Mouse (Mus musculus) forebrain, embryonic 11.5 days (tissue): ENCODE data around the gene Cap2. TPM values are rescaled to one million over a fixed set of nuclear protein-coding genes. Genes with fewer than 3 reads are reported as not detected.

Experiments used
- ATAC-seq: fragments of 200-750 bp; cut with Nextera tagmentation; replicated peaks from 2 replicates; pipeline ENCODE4 v1.8.0; 2017; ENCODE audit warnings: moderate TSS enrichment; ENCODE audit not compliant: low FRiP score
- DNase-seq: peaks from one replicate; pipeline ENCODE4 v3.0.0-alpha.2; 2017; ENCODE audit warnings: low spot score
- H3K27ac ChIP-seq: fragments of 300-500 bp; sonication (generic); 2 replicates; pipeline ENCODE4 v1.5.1; 2014; ENCODE audit warnings: low read depth, low read length
- H3K27me3 ChIP-seq: fragments of 300-500 bp; sonication (generic); 2 replicates; pipeline ENCODE4 v1.6.1; 2014; ENCODE audit warnings: mild to moderate bottlenecking, low read length, mixed read lengths; ENCODE audit not compliant: control insufficient read depth, insufficient read depth
- H3K36me3 ChIP-seq: fragments of 300-500 bp; sonication (generic); 2 replicates; pipeline ENCODE4 v1.6.1; 2014; ENCODE audit warnings: mild to moderate bottlenecking, low read length, moderate library complexity, mixed read lengths; ENCODE audit not compliant: control insufficient read depth, insufficient read depth
- H3K4me1 ChIP-seq: fragments of 300-500 bp; sonication (generic); replicated peaks from 2 replicates; pipeline ENCODE4 v1.6.1; 2014; ENCODE audit warnings: low read length, mixed read lengths; ENCODE audit not compliant: control insufficient read depth, insufficient read depth
- H3K4me2 ChIP-seq: fragments of 300-500 bp; sonication (generic); 2 replicates; pipeline ENCODE4 v1.6.1; 2014; ENCODE audit warnings: low read depth, mild to moderate bottlenecking, low read length, moderate library complexity, mixed read lengths; ENCODE audit not compliant: severe bottlenecking
- H3K4me3 ChIP-seq: fragments of 300-500 bp; sonication (generic); 2 replicates; pipeline ENCODE4 v1.5.1; 2014; ENCODE audit warnings: low read depth, low read length
- H3K9ac ChIP-seq: fragments of 300-500 bp; sonication (generic); 2 replicates; pipeline ENCODE4 v1.6.1; 2014; ENCODE audit warnings: low read length
- H3K9me3 ChIP-seq: fragments of 300-500 bp; sonication (generic); 2 replicates; pipeline ENCODE4 v1.6.1; 2016; ENCODE audit warnings: low read length, mixed read lengths; ENCODE audit not compliant: control insufficient read depth
- WGBS: fragments of 180-500 bp; shearing (Covaris S2); extraction: QIAGEN DNeasy Blood & Tissue Kit; methylation state at CpG from one replicate; pipeline ENCODE4 v1.1.7; 2014; 5-methylcytosine and 5-hydroxymethylcytosine counted together
- polyA plus RNA-seq: library from polyadenylated mRNA; unstranded; fragments of >200 nt; fragmentation: Nextera tagmentation; extraction: Ambion mirVana; gene quantifications from 2 replicates; pipeline ENCODE4 v1.2.1, GENCODE M21; 2014

Cap2 gene
- polyA plus RNA-seq, 1 experiment from 2014 or later = 8.3 TPM

DNA sequence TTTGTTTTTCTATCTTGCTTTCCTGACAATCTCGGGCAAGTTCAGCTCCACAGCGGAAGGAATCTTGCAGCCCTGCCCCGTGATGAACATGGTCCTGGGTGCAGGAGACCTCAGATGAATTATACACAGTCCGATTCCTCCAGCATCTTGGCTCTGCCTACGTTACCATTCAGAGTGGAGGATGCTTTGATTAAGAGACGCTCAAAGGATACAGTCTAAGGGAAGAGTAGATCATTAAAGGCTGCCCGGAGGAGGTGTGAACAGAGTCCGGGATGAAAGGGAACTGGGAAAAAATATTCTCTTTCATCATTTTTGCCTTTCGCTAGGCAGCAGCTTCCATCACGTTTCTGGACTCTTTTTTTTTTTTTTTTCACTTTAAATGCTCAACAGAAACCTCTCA, 27.4 kb downstream of the Cap2 start:
- DNase-seq (no peak), ATAC-seq (no peak)

GRCm38 (mm10) chr13:46530546-46530945, 28.9 kb downstream of the Cap2 start:
- Histone ChIP-seq H3K27me3 (peaks cover 6% of the 10 kb centered on the region; the same call in 1 of the 2 replicates), H3K36me3 (no peaks in the 10 kb centered on the region), H3K4me1 (peaks cover 5% of the 10 kb centered on the region; the same call in 1 of the 2 replicates), H3K4me3 (no peak overlapping the region), H3K9me3 (no peaks in the 10 kb centered on the region), H3K9ac (no peak overlapping the region), H3K27ac (no peak overlapping the region), H3K4me2 (no peak overlapping the region)
- DNase-seq (no peak), ATAC-seq (no peak)
- WGBS = 78% methylated on average over 8 of the region's 8 CpGs

More for the DNA sequence above, 27.4 kb downstream of the Cap2 start:
- Histone ChIP-seq H3K9me3 (no peaks in the 10 kb centered on the region), H3K27me3 (peaks cover 3% of the 10 kb centered on the region; the same call in 1 of the 2 replicates), H3K4me2 (no peak overlapping the region), H3K36me3 (no peaks in the 10 kb centered on the region), H3K4me1 (0 out of 2 replicates have a peak, but pooled peaks cover under 1% of the 10 kb centered on the region), H3K9ac (no peak overlapping the region), H3K4me3 (no peak overlapping the region), H3K27ac (no peak overlapping the region)
- WGBS = 72% methylated on average over 10 of the region's 10 CpGs

GRCm38 (mm10) chr13:46531676-46532075, 30.0 kb downstream of the Cap2 start:
- Histone ChIP-seq H3K9me3 (no peaks in the 10 kb centered on the region), H3K4me2 (no peak overlapping the region), H3K4me1 (peaks cover 5% of the 10 kb centered on the region; the same call in 1 of the 2 replicates), H3K36me3 (no peaks in the 10 kb centered on the region), H3K27me3 (peaks cover 8% of the 10 kb centered on the region; the same call in 1 of the 2 replicates), H3K4me3 (no peak overlapping the region), H3K9ac (no peak overlapping the region), H3K27ac (no peak overlapping the region)
- WGBS = 88% methylated on average over 3 of the region's 3 CpGs
- DNase-seq (no peak), ATAC-seq (no peak)

DNA sequence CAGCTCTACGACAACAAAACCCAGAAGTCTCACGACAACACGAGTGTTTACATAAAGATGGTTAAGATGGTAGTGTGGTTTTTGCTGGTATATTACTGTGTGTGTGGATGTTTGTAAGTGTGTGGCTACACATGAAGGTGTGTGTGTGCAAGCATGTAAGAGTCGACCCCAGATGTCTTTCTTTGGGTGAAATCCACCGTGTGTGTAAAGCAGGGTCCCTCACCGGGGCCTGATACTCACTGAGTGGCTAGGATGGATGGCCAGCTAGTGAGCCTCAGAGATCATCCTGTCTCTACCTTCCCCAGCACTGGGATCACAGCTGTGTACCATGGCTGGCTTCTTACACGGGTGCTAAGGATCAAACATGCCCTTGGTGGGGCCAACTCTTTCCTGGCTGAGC, 30.6 kb downstream of the Cap2 start:
- H3K27me3 ChIP-seq = peaks cover 8% of the 10 kb centered on the region; the same call in 1 of the 2 replicates
- 97% methylated on average over 7 of the region's 7 CpGs for WGBS

GRCm38 (mm10) chr13:46533342-46534129, 31.9 kb downstream of the Cap2 start:
- H3K4me3 ChIP-seq = no peak overlapping the region

More for the DNA sequence above, 30.6 kb downstream of the Cap2 start:
- Histone ChIP-seq H3K4me3 (no peak overlapping the region), H3K27ac (no peak overlapping the region), H3K9me3 (no peaks in the 10 kb centered on the region), H3K9ac (no peak overlapping the region), H3K4me2 (no peak overlapping the region), H3K36me3 (no peaks in the 10 kb centered on the region), H3K4me1 (peaks cover 5% of the 10 kb centered on the region; the same call in 1 of the 2 replicates)
- DNase-seq (no peak), ATAC-seq (no peak)

GRCm38 (mm10) chr13:46534171-46534968, 32.7 kb downstream of the Cap2 start:
- Histone ChIP-seq H3K4me1 (peaks cover 5% of the 10 kb centered on the region; the same call in 1 of the 2 replicates), H3K36me3 (no peaks in the 10 kb centered on the region), H3K4me3 (no peak overlapping the region), H3K4me2 (peak overlapping the region; percentile 12), H3K9ac (no peak overlapping the region), H3K27ac (peak overlapping the region; percentile 13; the same call in 1 of the 2 replicates), H3K9me3 (no peaks in the 10 kb centered on the region), H3K27me3 (peaks cover 8% of the 10 kb centered on the region; the same call in 1 of the 2 replicates)
- ATAC-seq (peak; percentile 79), DNase-seq (peak; percentile 59)
- 4% methylated on average over 11 of the region's 11 CpGs for WGBS

More at GRCm38 (mm10) chr13:46533342-46534129, 31.9 kb downstream of the Cap2 start:
- Histone ChIP-seq H3K4me2 (peak overlapping the region; percentile 12; the same call in 1 of the 2 replicates), H3K36me3 (no peaks in the 10 kb centered on the region), H3K9ac (no peak overlapping the region), H3K27ac (peak overlapping the region; percentile 13; the same call in 1 of the 2 replicates), H3K27me3 (peaks cover 8% of the 10 kb centered on the region; the same call in 1 of the 2 replicates), H3K9me3 (no peaks in the 10 kb centered on the region), H3K4me1 (peaks cover 5% of the 10 kb centered on the region; the same call in 1 of the 2 replicates)
- ATAC-seq = no peak
- 28% methylated on average over 10 of the region's 10 CpGs for WGBS
- no peak for DNase-seq

DNA sequence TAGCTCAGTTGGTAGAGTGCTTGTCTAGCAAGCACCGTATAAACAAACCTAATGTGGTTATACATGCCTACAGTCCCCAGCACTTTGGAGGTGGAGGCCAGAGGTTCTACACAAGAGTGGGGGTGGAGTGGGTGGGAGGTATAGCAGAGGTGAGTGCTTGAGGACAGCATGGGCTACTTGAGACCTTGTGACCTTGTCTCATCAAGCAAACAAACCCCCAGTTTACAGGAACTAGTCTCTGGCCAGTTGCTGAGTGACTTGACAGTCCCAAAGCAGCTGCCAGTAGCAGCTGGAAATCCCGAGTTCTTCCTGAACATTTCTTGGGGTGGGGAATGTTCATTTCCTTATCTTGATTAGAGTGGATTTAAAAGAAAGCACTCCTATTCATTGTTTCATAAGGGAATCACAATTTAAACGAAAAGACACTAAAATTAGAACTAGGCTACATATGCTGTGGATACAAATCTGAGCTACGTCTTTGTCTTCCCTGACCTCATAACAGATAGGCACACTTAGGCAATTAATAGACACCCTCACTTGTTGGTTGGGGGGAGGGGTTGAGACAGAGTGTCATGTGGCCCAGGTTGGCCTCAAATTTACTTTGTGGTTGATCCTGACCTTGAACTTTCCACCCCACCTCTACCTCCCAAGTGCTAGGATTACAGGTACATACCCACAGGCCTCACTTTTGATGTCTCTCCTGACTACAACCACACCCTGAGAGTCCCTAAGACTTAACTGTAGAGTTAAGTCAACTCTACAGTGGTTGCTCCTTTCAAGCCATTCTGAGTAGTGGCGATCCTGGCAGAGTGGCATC, 33.5 kb downstream of the Cap2 start:
- H3K4me3 ChIP-seq = no peak overlapping the region
- no peak overlapping the region for H3K9ac ChIP-seq
- no peaks in the 10 kb centered on the region for H3K9me3 ChIP-seq
- no peak for DNase-seq
- peaks cover 8% of the 10 kb centered on the region; the same call in 1 of the 2 replicates for H3K27me3 ChIP-seq
- H3K36me3 ChIP-seq = no peaks in the 10 kb centered on the region
- H3K4me1 ChIP-seq = peaks cover 5% of the 10 kb centered on the region; the same call in 1 of the 2 replicates
- H3K4me2 ChIP-seq = no peak overlapping the region; the same call in 1 of the 2 replicates
- WGBS = 51% methylated on average over 5 of the region's 5 CpGs
- no peak overlapping the region for H3K27ac ChIP-seq
- ATAC-seq = peak; percentile 39; the same call in 1 of the 2 replicates
